Mouse (Mus musculus) intestine, embryonic 16.5 days (tissue): ENCODE data around the gene Atg9a. TPM values are rescaled to one million over a fixed set of nuclear protein-coding genes. Genes with fewer than 3 reads are reported as not detected.
A peak's percentile ranks its signal among the peaks of the same experiment; 100 is the strongest.

Experiments used
- ATAC-seq: fragments of 200-750 bp; cut with Nextera tagmentation; 2 replicates; pipeline ENCODE4 v1.8.0; 2017; ENCODE audit warnings: moderate TSS enrichment, moderate library complexity
- H3K27ac ChIP-seq: fragments of 300-500 bp; sonication (generic); 2 replicates; pipeline ENCODE4 v1.5.1; 2014; ENCODE audit warnings: mild to moderate bottlenecking, low read length
- H3K27me3 ChIP-seq: fragments of 300-500 bp; sonication (generic); replicated peaks from 2 replicates; pipeline ENCODE4 v1.6.1; 2014; ENCODE audit warnings: low read length, control low read depth, mixed read lengths; ENCODE audit not compliant: control insufficient read depth, insufficient read depth
- H3K36me3 ChIP-seq: fragments of 300-500 bp; sonication (generic); 2 replicates; pipeline ENCODE4 v1.6.1; 2014; ENCODE audit warnings: low read length, control low read depth; ENCODE audit not compliant: control insufficient read depth, insufficient read depth
- H3K4me1 ChIP-seq: fragments of 300-500 bp; sonication (generic); 2 replicates; pipeline ENCODE4 v1.6.1; 2014; ENCODE audit warnings: low read length, control low read depth, mixed read lengths; ENCODE audit not compliant: control insufficient read depth, insufficient read depth
- H3K4me2 ChIP-seq: fragments of 300-500 bp; sonication (generic); 2 replicates; pipeline ENCODE4 v1.6.1; 2014; ENCODE audit warnings: low read depth, low read length, control low read depth
- H3K4me3 ChIP-seq: fragments of 300-500 bp; sonication (generic); 2 replicates; pipeline ENCODE4 v1.5.1; 2014; ENCODE audit warnings: mild to moderate bottlenecking, low read length
- H3K9ac ChIP-seq: fragments of 300-500 bp; sonication (generic); 2 replicates; pipeline ENCODE4 v1.6.1; 2014; ENCODE audit warnings: low read depth, low read length
- H3K9me3 ChIP-seq: fragments of 300-500 bp; sonication (generic); 2 replicates; pipeline ENCODE4 v1.6.1; 2016; ENCODE audit warnings: low read length, control low read depth; ENCODE audit not compliant: control insufficient read depth
- WGBS: fragments of 180-500 bp; shearing (Covaris S2); extraction: QIAGEN DNeasy Blood & Tissue Kit; methylation state at CpG from one replicate; pipeline ENCODE4 v1.1.7; 2014; 5-methylcytosine and 5-hydroxymethylcytosine counted together
- microRNA-seq: library from miRNA; unstranded; fragments of <30 nt; microRNA quantifications from one replicate; pipeline ENCODE4, GENCODE M21; 2016
- polyA plus RNA-seq: library from polyadenylated mRNA; unstranded; fragments of >200 nt; fragmentation: Nextera tagmentation; extraction: Ambion mirVana; gene quantifications from 2 replicates; pipeline ENCODE4 v1.2.1, GENCODE M21; 2015

The Atg9a gene
- polyA plus RNA-seq, 1 experiment from 2014 or later = 28.3 TPM

DNA sequence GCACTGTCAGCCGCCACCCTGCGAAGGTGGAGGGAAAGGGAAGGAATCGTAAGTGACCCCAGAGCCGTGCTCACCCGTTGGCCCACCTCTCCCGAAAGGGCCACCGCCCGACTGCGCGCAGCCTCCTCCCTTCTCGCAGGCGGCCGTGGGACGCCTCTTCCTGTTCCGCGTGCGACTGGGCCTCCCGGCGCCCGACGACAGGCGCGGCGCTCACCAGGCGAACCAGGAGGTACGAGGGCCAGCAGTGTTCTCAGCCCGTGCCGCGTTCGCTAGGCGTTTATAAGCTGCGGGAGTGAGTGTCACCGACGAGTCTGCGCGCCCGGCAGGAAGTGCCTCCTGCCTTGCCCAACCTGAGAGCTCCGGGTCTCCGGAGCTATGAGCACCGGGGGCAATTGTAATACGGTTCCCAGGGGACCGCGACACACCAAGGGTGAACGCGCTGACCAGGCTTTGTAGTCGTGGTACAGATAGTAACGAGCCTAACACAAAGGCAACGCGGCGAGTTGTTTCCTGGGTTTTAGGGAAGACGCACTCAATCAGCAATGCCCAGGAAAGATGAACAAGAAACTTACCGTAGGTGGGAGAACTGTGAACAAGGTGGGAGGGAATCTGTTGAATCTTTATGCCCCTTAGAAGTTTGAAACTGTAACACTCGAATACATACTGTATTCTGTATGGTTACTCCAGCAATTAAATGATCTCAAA is 50.4 kb downstream of the Atg9a start:
- WGBS = 0% methylated on average over 53 of the region's 53 CpGs
- Histone ChIP-seq H3K9me3 (no peaks in the 10 kb centered on the region), H3K4me1 (peaks cover 8% of the 10 kb centered on the region; the same call in 1 of the 2 replicates), H3K36me3 (peaks cover 16% of the 10 kb centered on the region), H3K27ac (peak overlapping the region; percentile 97), H3K27me3 (no peaks in the 10 kb centered on the region), H3K4me3 (peak overlapping the region; percentile 77), H3K4me2 (peak overlapping the region; percentile 71), H3K9ac (peak overlapping the region; percentile 93)
- peak; percentile 62 for ATAC-seq

DNA sequence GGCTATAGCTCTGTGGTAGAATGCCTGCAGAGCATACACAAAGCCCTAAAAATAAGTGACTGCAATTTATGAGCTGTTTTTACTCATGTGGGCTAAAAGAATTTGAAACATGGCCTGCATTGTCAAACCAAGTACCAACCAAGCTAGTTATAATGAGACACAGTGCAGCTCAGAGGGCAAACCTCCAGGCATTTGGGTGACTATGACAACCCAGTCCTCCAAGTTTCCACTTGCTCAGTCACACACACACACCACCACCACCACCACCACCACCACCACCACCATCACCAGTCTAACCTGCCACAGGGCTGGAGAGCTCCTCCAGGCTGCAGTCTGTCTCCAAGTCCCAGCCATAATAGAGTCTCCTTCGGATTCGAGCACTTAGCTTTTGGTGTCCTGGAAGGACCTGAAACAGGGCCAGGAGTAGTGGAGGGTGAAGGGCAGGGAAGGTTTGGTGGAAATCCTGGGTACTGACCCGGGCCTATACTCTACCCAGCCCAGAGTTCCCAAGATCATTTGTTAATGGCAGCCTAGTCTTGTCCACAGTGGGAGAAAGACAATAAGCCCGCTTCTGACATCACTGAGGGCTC is 51.3 kb downstream of the Atg9a start:
- H3K27ac ChIP-seq = peak overlapping the region; percentile 97
- 59% methylated on average over 4 of the region's 4 CpGs for WGBS
- H3K9me3 ChIP-seq = no peaks in the 10 kb centered on the region
- peaks cover 21% of the 10 kb centered on the region for H3K36me3 ChIP-seq
- ATAC-seq = no peak
- peaks cover 8% of the 10 kb centered on the region; the same call in 1 of the 2 replicates for H3K4me1 ChIP-seq
- peak overlapping the region; percentile 93 for H3K9ac ChIP-seq
- no peaks in the 10 kb centered on the region for H3K27me3 ChIP-seq
- H3K4me3 ChIP-seq = peak overlapping the region; percentile 77
- peak overlapping the region; percentile 71 for H3K4me2 ChIP-seq

GRCm38 (mm10) chr1:75138448-75138847 is 53.5 kb downstream of the Atg9a start:
- 90% methylated on average over 2 of the region's 2 CpGs for WGBS
- Histone ChIP-seq H3K9ac (no peak overlapping the region), H3K27me3 (no peaks in the 10 kb centered on the region)

GRCm38 (mm10) chr1:75136730-75137129 is 55.3 kb downstream of the Atg9a start:
- H3K9me3 ChIP-seq = no peaks in the 10 kb centered on the region
- no peak overlapping the region for H3K9ac ChIP-seq
- H3K4me3 ChIP-seq = no peak overlapping the region
- ATAC-seq = peak; percentile 7; the same call in 1 of the 2 replicates
- H3K4me2 ChIP-seq = no peak overlapping the region
- H3K4me1 ChIP-seq = 0 out of 2 replicates have a peak, but pooled peaks cover 3% of the 10 kb centered on the region
- no peaks in the 10 kb centered on the region for H3K27me3 ChIP-seq
- H3K27ac ChIP-seq = no peak overlapping the region
- peaks cover 21% of the 10 kb centered on the region for H3K36me3 ChIP-seq
- 56% methylated on average over 3 of the region's 3 CpGs for WGBS

More at GRCm38 (mm10) chr1:75138448-75138847, 53.5 kb downstream of the Atg9a start:
- H3K36me3 ChIP-seq = peaks cover 21% of the 10 kb centered on the region
- no peak overlapping the region for H3K27ac ChIP-seq
- no peak overlapping the region for H3K4me2 ChIP-seq
- 0 out of 2 replicates have a peak, but pooled peaks cover 3% of the 10 kb centered on the region for H3K4me1 ChIP-seq
- no peaks in the 10 kb centered on the region for H3K9me3 ChIP-seq
- ATAC-seq = no peak
- H3K4me3 ChIP-seq = no peak overlapping the region

DNA sequence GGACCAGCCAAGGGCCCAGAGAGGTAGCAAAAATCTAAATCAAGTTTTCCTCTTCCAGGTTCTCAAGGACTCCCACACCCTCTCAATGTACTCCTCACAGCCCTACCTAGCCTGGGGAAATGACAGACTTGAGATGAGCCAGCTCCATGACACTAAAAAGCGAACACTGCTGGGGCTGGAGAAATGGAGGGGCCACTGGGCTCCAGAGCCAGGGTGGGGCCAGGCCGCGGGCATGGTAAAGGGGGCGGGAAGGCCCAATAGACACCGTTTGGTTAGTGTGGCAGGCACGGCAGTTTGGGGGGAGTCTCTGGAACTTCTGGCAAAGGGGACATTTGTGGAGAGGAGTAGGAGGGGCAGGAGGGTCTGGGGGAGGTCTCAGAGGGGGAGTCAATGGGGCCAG is 55.7 kb downstream of the Atg9a start:
- WGBS = 83% methylated on average over 6 of the region's 6 CpGs

DNA sequence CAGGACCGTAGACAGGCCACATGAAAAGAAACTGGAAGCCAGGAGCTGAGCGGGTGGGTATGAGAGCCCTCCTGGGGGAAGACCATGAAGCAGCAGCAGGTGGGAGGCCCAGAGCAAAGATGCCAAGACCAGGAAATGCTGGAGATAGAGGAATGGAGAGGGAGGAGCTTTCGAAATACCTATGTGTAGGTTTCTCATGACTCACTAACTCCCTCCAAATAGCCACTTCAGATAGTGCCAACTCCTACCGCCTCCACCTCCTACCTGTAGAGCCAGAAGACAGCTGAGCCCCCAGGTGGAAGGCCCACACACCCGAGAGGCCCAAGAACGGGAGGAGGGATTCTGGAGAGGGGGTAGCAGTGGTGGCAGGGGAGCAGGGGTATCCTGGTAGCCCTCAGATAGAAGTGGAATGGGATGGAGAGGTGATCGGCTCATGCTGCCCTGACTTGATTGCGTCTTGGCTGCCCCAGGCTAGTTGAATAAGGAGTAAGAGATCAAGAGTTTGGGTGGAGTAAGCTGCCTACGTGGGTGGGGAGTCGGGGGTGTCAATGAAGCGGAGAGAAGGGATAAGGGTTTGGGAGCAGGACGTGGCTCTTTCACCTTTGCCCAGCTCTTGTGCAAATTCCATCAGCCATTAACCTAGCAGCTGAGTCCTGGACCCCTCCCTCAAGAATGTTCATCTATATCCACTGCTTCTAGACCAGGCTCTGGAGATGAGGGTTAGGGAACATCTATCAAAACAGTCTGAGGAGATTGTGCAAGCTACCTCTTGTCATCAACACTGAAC is 58.4 kb downstream of the Atg9a start, which contains the start of gene Slc23a3:
Slc23a3 (minus strand) TSS at position 470 of the 787 bp plus-strand sequence.
- Histone ChIP-seq H3K27me3 (no peaks in the 10 kb centered on the region), H3K36me3 (peaks cover 21% of the 10 kb centered on the region), H3K9ac (no peak within 1 kb of the TSS), H3K27ac (no peak within 1 kb of the TSS), H3K9me3 (no peaks in the 10 kb centered on the region), H3K4me1 (peaks cover 3% of the 10 kb centered on the region; the same call in 1 of the 2 replicates), H3K4me2 (no peak within 1 kb of the TSS), H3K4me3 (no peak within 1 kb of the TSS)
- ATAC-seq = no peak
- WGBS = 53% methylated on average over 12 of the region's 12 CpGs

More for the DNA sequence above, 55.7 kb downstream of the Atg9a start:
- ATAC-seq = no peak
- no peaks in the 10 kb centered on the region for H3K27me3 ChIP-seq
- H3K36me3 ChIP-seq = peaks cover 21% of the 10 kb centered on the region
- no peak overlapping the region for H3K9ac ChIP-seq
- 0 out of 2 replicates have a peak, but pooled peaks cover 3% of the 10 kb centered on the region for H3K4me1 ChIP-seq
- no peaks in the 10 kb centered on the region for H3K9me3 ChIP-seq
- no peak overlapping the region for H3K4me3 ChIP-seq
- H3K27ac ChIP-seq = no peak overlapping the region
- H3K4me2 ChIP-seq = no peak overlapping the region

Small RNA genes within 50 kb of the gene (microRNA-seq; reads per million reads assigned to microRNA genes)
- gene Gm27943 = not detected

Other genes starting within 250 kb of the Atg9a start
- 25.3 and 27.9 TPM in 2 replicates for gene Ihh, start 240.5 kb downstream of the Atg9a start, polyA plus RNA-seq
- 9.4 and 10.2 TPM in 2 replicates for gene Nhej1, start 67.0 kb downstream of the Atg9a start, polyA plus RNA-seq
- 1.2 and 1.5 TPM in 2 replicates for gene Slc23a3, start 58.3 kb downstream of the Atg9a start, polyA plus RNA-seq
- gene Cnppd1, start 49.5 kb downstream of the Atg9a start, polyA plus RNA-seq = 49.1 and 52.5 TPM in 2 replicates
- 44.7 and 50.8 TPM in 2 replicates for gene Retreg2, start 49.4 kb downstream of the Atg9a start, polyA plus RNA-seq
- 53.2 and 54.6 TPM in 2 replicates for gene Zfand2b, start 23.6 kb downstream of the Atg9a start, polyA plus RNA-seq
- gene Abcb6, start 11.8 kb downstream of the Atg9a start, polyA plus RNA-seq = 21.5 and 27.8 TPM in 2 replicates
- gene Ankzf1, start within 50 bp of the Atg9a start, polyA plus RNA-seq = 25.4 and 26.5 TPM in 2 replicates
- gene Glb1l, start 18.6 kb upstream of the Atg9a start, polyA plus RNA-seq = 9.2 and 10.1 TPM in 2 replicates
- 108 and 120 TPM in 2 replicates for gene Stk16, start 18.6 kb upstream of the Atg9a start, polyA plus RNA-seq
- 137 and 151 TPM in 2 replicates for gene Tuba4a, start 27.7 kb upstream of the Atg9a start, polyA plus RNA-seq
- not detected in 2 replicates for gene A630095N17Rik, start 39.9 kb upstream of the Atg9a start, polyA plus RNA-seq
- gene Dnajb2, start 44.2 kb upstream of the Atg9a start, polyA plus RNA-seq = 20.9 and 24.3 TPM in 2 replicates
- 2.9 and 3.0 TPM in 2 replicates for gene Ptprn, start 72.3 kb upstream of the Atg9a start, polyA plus RNA-seq
- gene Resp18, start 86.2 kb upstream of the Atg9a start, polyA plus RNA-seq = 9.2 and 9.9 TPM in 2 replicates
- 159 and 160 TPM in 2 replicates for gene Dnpep, start 125.8 kb upstream of the Atg9a start, polyA plus RNA-seq
- gene Des, start 168.1 kb upstream of the Atg9a start, polyA plus RNA-seq = 149 and 159 TPM in 2 replicates
- 33.5 and 35.2 TPM in 2 replicates for gene Speg, start 183.1 kb upstream of the Atg9a start, polyA plus RNA-seq
- 134 and 137 TPM in 2 replicates for gene Gmppa, start 243.7 kb upstream of the Atg9a start, polyA plus RNA-seq